Mouse (Mus musculus): ENCODE results near the gene Abi3bp. TPM values are rescaled to one million over a fixed set of nuclear protein-coding genes. Genes with fewer than 3 reads are reported as not detected.

Abi3bp gene
- total RNA-seq, 2 experiments from 2014 or later: 10.3 to 20.0 TPM

- peak overlapping the region; percentile 29 for H3K4me3 ChIP-seq
- H3K27ac ChIP-seq: peak overlapping the region; percentile 1; the same call in 1 of the 2 replicates
- intact Hi-C loops (cut with DNase I): no loop called here
- no peak for TF ChIP-seq CTCF (IDR thresholded peaks at IDR 0.05)
- no peak for DNase-seq (ENCODE audit: extremely low spot score in 1 of 2, low spot score in 2 of 2)
Observed at GRCm38 (mm10) chr16:56478575-56479191, 1.0 kb downstream of the Abi3bp start.

GRCm38 (mm10) chr16:56483466-56483865 is 5.8 kb downstream of the Abi3bp start:
- TF ChIP-seq CTCF (IDR thresholded peaks at IDR 0.05): no peak
- no peak for DNase-seq (ENCODE audit: extremely low spot score in 1 of 2, low spot score in 2 of 2)
- Histone ChIP-seq H3K4me3 (no peak overlapping the region), H3K27ac (no peak overlapping the region)
- intact Hi-C loops (cut with DNase I): no loop called here

- DNase-seq (ENCODE audit: extremely low spot score in 1 of 2, low spot score in 2 of 2): no peak
- intact Hi-C loops (cut with DNase I): no loop called here
- TF ChIP-seq CTCF (IDR thresholded peaks at IDR 0.05): no peak
- Histone ChIP-seq H3K27ac (no peak overlapping the region), H3K4me3 (no peak overlapping the region)
Observed at GRCm38 (mm10) chr16:56486461-56486860, 8.8 kb downstream of the Abi3bp start.

GRCm38 (mm10) chr16:56490861-56491260 is 13.2 kb downstream of the Abi3bp start:
- TF ChIP-seq CTCF (IDR thresholded peaks at IDR 0.05): no peak
- Histone ChIP-seq H3K27ac (no peak overlapping the region), H3K4me3 (no peak overlapping the region)
- no peak for DNase-seq (ENCODE audit: extremely low spot score in 1 of 2, low spot score in 2 of 2)
- intact Hi-C loops (cut with DNase I): no loop called here

GRCm38 (mm10) chr16:56495266-56495665 is 17.6 kb downstream of the Abi3bp start:
- no peak overlapping the region for H3K27ac ChIP-seq
- no peak overlapping the region for H3K4me3 ChIP-seq
- intact Hi-C loops (cut with DNase I): no loop called here
- no peak for DNase-seq (ENCODE audit: extremely low spot score in 1 of 2, low spot score in 2 of 2)
- TF ChIP-seq CTCF (IDR thresholded peaks at IDR 0.05): no peak

GRCm38 (mm10) chr16:56496743-56497142 is 19.1 kb downstream of the Abi3bp start:
- no peak for TF ChIP-seq CTCF (IDR thresholded peaks at IDR 0.05)
- Histone ChIP-seq H3K27ac (no peak overlapping the region), H3K4me3 (no peak overlapping the region)
- no peak for DNase-seq (ENCODE audit: extremely low spot score in 1 of 2, low spot score in 2 of 2)
- intact Hi-C loops (cut with DNase I): no loop called here

- no peak overlapping the region for H3K4me3 ChIP-seq
- no peak overlapping the region for H3K27ac ChIP-seq
- no peak for TF ChIP-seq CTCF (IDR thresholded peaks at IDR 0.05)
- no peak for DNase-seq (ENCODE audit: extremely low spot score in 1 of 2, low spot score in 2 of 2)
- intact Hi-C loops (cut with DNase I): no loop called here
Observed at GRCm38 (mm10) chr16:56498680-56499079, 21.0 kb downstream of the Abi3bp start.

GRCm38 (mm10) chr16:56500441-56500840 is 22.8 kb downstream of the Abi3bp start:
- intact Hi-C loops (cut with DNase I): no loop called here
- TF ChIP-seq CTCF (IDR thresholded peaks at IDR 0.05): peak; percentile 15
- no peak overlapping the region for H3K4me3 ChIP-seq
- no peak overlapping the region for H3K27ac ChIP-seq
- DNase-seq (ENCODE audit: extremely low spot score in 1 of 2, low spot score in 2 of 2): no peak

- no peak overlapping the region for H3K4me3 ChIP-seq
- TF ChIP-seq CTCF (IDR thresholded peaks at IDR 0.05): no peak
- DNase-seq (ENCODE audit: extremely low spot score in 1 of 2, low spot score in 2 of 2): no peak
- no peak overlapping the region for H3K27ac ChIP-seq
- intact Hi-C loops (cut with DNase I): no loop called here
Observed at GRCm38 (mm10) chr16:56501101-56501500, 23.4 kb downstream of the Abi3bp start.

GRCm38 (mm10) chr16:56501513-56501912 is 23.8 kb downstream of the Abi3bp start:
- no peak for TF ChIP-seq CTCF (IDR thresholded peaks at IDR 0.05)
- H3K4me3 ChIP-seq: no peak overlapping the region
- intact Hi-C loops (cut with DNase I): no loop called here
- no peak for DNase-seq (ENCODE audit: extremely low spot score in 1 of 2, low spot score in 2 of 2)
- no peak overlapping the region for H3K27ac ChIP-seq

GRCm38 (mm10) chr16:56502134-56502533 is 24.5 kb downstream of the Abi3bp start:
- no peak overlapping the region for H3K4me3 ChIP-seq
- no peak for TF ChIP-seq CTCF (IDR thresholded peaks at IDR 0.05)
- intact Hi-C loops (cut with DNase I): no loop called here

GRCm38 (mm10) chr16:56503941-56504340 is 26.3 kb downstream of the Abi3bp start:
- Histone ChIP-seq H3K27ac (no peak overlapping the region), H3K4me3 (no peak overlapping the region)
- DNase-seq (ENCODE audit: extremely low spot score in 1 of 2, low spot score in 2 of 2): no peak
- intact Hi-C loops (cut with DNase I): no loop called here
- no peak for TF ChIP-seq CTCF (IDR thresholded peaks at IDR 0.05)

More at GRCm38 (mm10) chr16:56502134-56502533, 24.5 kb downstream of the Abi3bp start:
- DNase-seq (ENCODE audit: extremely low spot score in 1 of 2, low spot score in 2 of 2): no peak
- no peak overlapping the region for H3K27ac ChIP-seq

GRCm38 (mm10) chr16:56518024-56518423 is 40.3 kb downstream of the Abi3bp start:
- H3K27ac ChIP-seq: no peak overlapping the region
- no peak overlapping the region for H3K4me3 ChIP-seq
- TF ChIP-seq CTCF (IDR thresholded peaks at IDR 0.05): no peak
- intact Hi-C loops (cut with DNase I): no loop called here
- DNase-seq (ENCODE audit: extremely low spot score in 1 of 2, low spot score in 2 of 2): no peak

Measured in left cerebral cortex, adult 2 months (tissue).